Mouse (Mus musculus): ENCODE measurements around the gene Mb. TPM values are rescaled to one million over a fixed set of nuclear protein-coding genes. Genes with fewer than 3 reads are reported as not detected.
A peak's percentile ranks its signal among the peaks of the same experiment; 100 is the strongest.

Gene Mb
- polyA plus RNA-seq, 1 experiment: 0.10 TPM

DNA sequence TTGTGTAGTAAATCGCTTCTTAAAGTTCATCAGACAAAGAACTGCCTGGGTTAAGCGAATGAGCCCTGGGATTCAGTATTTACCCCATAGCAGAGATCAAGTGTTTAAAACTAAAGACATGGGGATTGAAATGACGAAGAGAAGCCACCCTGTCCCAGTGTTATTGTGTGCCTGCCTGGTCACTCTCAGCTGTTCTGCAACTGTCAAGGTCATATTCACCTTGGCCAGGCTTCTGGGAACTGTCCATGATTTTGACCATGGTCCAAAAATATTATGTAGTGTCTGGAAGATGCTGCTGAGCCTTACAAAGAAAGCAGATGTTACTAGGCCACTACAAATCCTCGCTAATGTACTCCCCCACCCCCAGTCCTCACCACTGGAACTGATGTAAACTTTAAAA lies 70.7 kb downstream of the Mb start:
- DNase-seq (ENCODE audit: low spot score): no peak

- no peak for DNase-seq (ENCODE audit: low spot score)
These were observed 73.9 kb downstream of the Mb start for GRCm38 (mm10) chr15:76976619-76977018.

- DNase-seq (ENCODE audit: low spot score): peak; percentile 57
These were observed 76.4 kb downstream of the Mb start for GRCm38 (mm10) chr15:76973855-76974651.

GRCm38 (mm10) chr15:76973272-76973854 lies 77.1 kb downstream of the Mb start:
- DNase-seq (ENCODE audit: low spot score): no peak

GRCm38 (mm10) chr15:76972661-76973060 lies 77.8 kb downstream of the Mb start:
- DNase-seq (ENCODE audit: low spot score): no peak

Other genes with a start within 250 kb of the Mb start
- gene Zfp251, start 179.2 kb downstream of the Mb start, polyA plus RNA-seq (2012; rRNA removed): 10.3 and 13.7 TPM in 2 replicates
- 14.2 and 17.8 TPM in 2 replicates for gene Zfp7, start 171.4 kb downstream of the Mb start, polyA plus RNA-seq (2012; rRNA removed)
- gene Gm49527, start 171.3 kb downstream of the Mb start, polyA plus RNA-seq (2012; rRNA removed): 0.06 and 0.48 TPM in 2 replicates
- gene Zfp647, start 125.2 kb downstream of the Mb start, polyA plus RNA-seq (2012; rRNA removed): 3.4 and 4.6 TPM in 2 replicates
- gene 1110038F14Rik, start 102.2 kb downstream of the Mb start, polyA plus RNA-seq (2012; rRNA removed): 35.6 and 41.6 TPM in 2 replicates
- gene Apol6, start 5.9 kb downstream of the Mb start, polyA plus RNA-seq (2012; rRNA removed): 31.3 and 37.7 TPM in 2 replicates

Data from urinary bladder, adult 2 months (tissue).